Mouse (Mus musculus) embryo, embryonic 10 days (tissue): Measurements from ENCODE around the gene Galc.
"Not testable (repeated sequence)": the region's sequence is repeated elsewhere in the genome, so short reads cannot be mapped to it uniquely, and the experiment has no call there.

ENCODE experiments used
- DNase-seq: peaks from one replicate; pipeline ENCODE4 v3.0.0-alpha.2; 2015; ENCODE audit warnings: low spot score

The Galc gene

GRCm38 (mm10) chr12:98252417-98252816 lies 6.8 kb downstream of the Galc start:
- DNase-seq: no peak

GRCm38 (mm10) chr12:98250327-98250726 lies 8.9 kb downstream of the Galc start:
- no peak for DNase-seq

GRCm38 (mm10) chr12:98249671-98250070 lies 9.6 kb downstream of the Galc start:
- DNase-seq: no peak

GRCm38 (mm10) chr12:98246835-98247234 lies 12.4 kb downstream of the Galc start:
- DNase-seq: no peak

- no peak for DNase-seq
Measured at GRCm38 (mm10) chr12:98244865-98245264, 14.4 kb downstream of the Galc start.

- no peak for DNase-seq
Measured at GRCm38 (mm10) chr12:98244161-98244560, 15.1 kb downstream of the Galc start.

GRCm38 (mm10) chr12:98238478-98238877 lies 20.8 kb downstream of the Galc start:
- DNase-seq: not testable (repeated sequence)

GRCm38 (mm10) chr12:98227037-98227436 lies 32.2 kb downstream of the Galc start:
- no peak for DNase-seq

GRCm38 (mm10) chr12:98223286-98223685 lies 36.0 kb downstream of the Galc start:
- DNase-seq: no peak

- no peak for DNase-seq
Measured at GRCm38 (mm10) chr12:98216432-98216831, 42.8 kb downstream of the Galc start.

- DNase-seq: no peak
Measured at GRCm38 (mm10) chr12:98215512-98215911, 43.7 kb downstream of the Galc start.

- DNase-seq: no peak
Measured at GRCm38 (mm10) chr12:98214191-98214590, 45.1 kb downstream of the Galc start.

- DNase-seq: no peak
Measured at GRCm38 (mm10) chr12:98213791-98214190, 45.5 kb downstream of the Galc start.

- no peak for DNase-seq
Measured at GRCm38 (mm10) chr12:98213332-98213731, 45.9 kb downstream of the Galc start.

GRCm38 (mm10) chr12:98212457-98213175 lies 46.6 kb downstream of the Galc start:
- DNase-seq: peak; percentile 75

- DNase-seq: no peak
Measured at GRCm38 (mm10) chr12:98210495-98210894, 48.8 kb downstream of the Galc start.

GRCm38 (mm10) chr12:98208104-98208503 lies 51.2 kb downstream of the Galc start:
- DNase-seq: no peak

- DNase-seq: no peak
Measured at GRCm38 (mm10) chr12:98205450-98206051, 53.7 kb downstream of the Galc start.

GRCm38 (mm10) chr12:98197401-98197800 lies 61.9 kb downstream of the Galc start:
- DNase-seq: no peak

GRCm38 (mm10) chr12:98190201-98190600 lies 69.1 kb downstream of the Galc start:
- DNase-seq: no peak

- no peak for DNase-seq
Measured at GRCm38 (mm10) chr12:98189096-98189495, 70.2 kb downstream of the Galc start.

- no peak for DNase-seq
Measured at GRCm38 (mm10) chr12:98187186-98187899, 71.9 kb downstream of the Galc start.

GRCm38 (mm10) chr12:98181729-98182128 lies 77.5 kb downstream of the Galc start:
- DNase-seq: peak; percentile 88
